ENCODE assay signal across 8 mouse cellular contexts in genomic region chr8:88361708-88362428, GRCm38 (mm10). TPM values are rescaled to one million over a fixed set of nuclear protein-coding genes. Genes with fewer than 3 reads are reported as not detected.
DNase-seq lines count a peak whose midpoint lies in the region; ATAC-seq lines count a peak whose summit lies in the region.

TSS of gene Brd7 (minus strand) at chr8:88362194.

- H3K9ac ChIP-seq in hindbrain, embryonic 15.5 days: peak within 1 kb of the TSS; percentile 95

- peak; percentile 90 for ATAC-seq in hindbrain, embryonic 15.5 days (ENCODE audit: low FRiP score, low read depth)

- peak; percentile 77 for DNase-seq in T-cell, adult 2 months (ENCODE audit: low spot score)
- DNase-seq in cerebellum, postnatal 36 days: peak; percentile 90
- DNase-seq in gastrocnemius, adult 18-20 months (ENCODE audit: low spot score): peak; percentile 81
- peak; percentile 57 for DNase-seq in left cerebral cortex, adult 11 months (ENCODE audit: low spot score)
- DNase-seq in lung, postnatal 4 days: peak; percentile 91 to 92
- peak; percentile 91 for DNase-seq in retina, postnatal 1 day
- DNase-seq in thymus, postnatal 4 days: peak; percentile 90

- no peaks in the 10 kb centered on the region for H3K9me3 ChIP-seq in hindbrain, embryonic 15.5 days

- peak within 1 kb of the TSS; percentile 98 for H3K4me3 ChIP-seq in hindbrain, embryonic 15.5 days

- peak within 1 kb of the TSS; percentile 90 for H3K27ac ChIP-seq in hindbrain, embryonic 15.5 days (replicated peaks)

- H3K27me3 ChIP-seq in hindbrain, embryonic 15.5 days: no peaks in the 10 kb centered on the region

- peaks cover 13% of the 10 kb centered on the region for H3K36me3 ChIP-seq in hindbrain, embryonic 15.5 days

- peak within 1 kb of the TSS; percentile 83 for H3K4me2 ChIP-seq in hindbrain, embryonic 15.5 days

- peaks cover 23% of the 10 kb centered on the region for H3K4me1 ChIP-seq in hindbrain, embryonic 15.5 days (replicated peaks)

- under 1% methylated on average over 81 of the region's 91 CpGs for WGBS in hindbrain, embryonic 15.5 days

RNA-seq across cellular contexts. Expression of gene Brd7, which starts in this region (rescaled TPM):
- 10 to 100 TPM; 72.2 to 74.9 TPM for total RNA-seq in gastrocnemius, adult 18-20 months (2021)
- 61.9 and 62.7 TPM in 2 replicates for polyA plus RNA-seq in hindbrain, embryonic 15.5 days (2015; fragmentation: Nextera tagmentation; extraction: Ambion mirVana)

Comparison
In these comparisons a context has a peak if more than half of its experiments do, and no peak if none do; other contexts are left out.
1. Peak in every context shown above with its lines: DNase-seq, ATAC-seq, H3K4me3 ChIP-seq and H3K27ac ChIP-seq.